ENCODE assay signal across 8 mouse cellular contexts in the genomic region with DNA sequence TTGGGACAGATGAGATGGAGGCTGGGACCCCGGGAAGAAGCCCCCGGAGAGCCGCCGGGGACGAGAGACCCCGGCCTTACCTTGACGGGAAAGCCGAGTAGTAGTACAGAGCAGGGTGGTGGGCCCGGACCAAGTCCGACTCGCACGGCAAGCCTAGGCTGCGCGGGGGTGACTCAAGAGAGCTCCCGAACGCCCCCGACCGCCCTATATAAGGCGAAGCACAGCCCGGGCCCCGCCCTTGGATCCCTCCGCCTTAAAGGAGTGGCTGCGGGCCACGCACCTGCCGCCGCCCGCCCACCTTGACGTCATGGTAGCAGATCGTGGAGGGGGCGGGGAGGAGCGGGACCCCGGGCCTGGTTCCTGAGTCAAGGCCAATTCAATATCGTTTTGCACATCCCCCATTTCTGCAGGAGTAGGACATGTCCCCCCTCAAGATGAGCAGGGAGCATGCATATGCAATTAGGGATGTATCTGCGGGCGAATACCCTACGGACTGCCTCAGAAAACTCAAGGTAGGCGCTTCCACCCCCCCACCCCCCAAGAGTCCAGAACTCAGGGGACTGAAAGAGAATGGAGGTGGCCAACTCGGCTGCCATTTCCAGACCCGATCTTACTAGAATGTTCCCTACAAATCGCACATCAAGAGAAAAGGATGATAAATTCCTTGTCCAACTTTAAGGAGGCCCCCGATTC. TPM values are rescaled to one million over a fixed set of nuclear protein-coding genes. Genes with fewer than 3 reads are reported as not detected.
A peak's percentile ranks its signal among the peaks of the same experiment; 100 is the strongest.
DNase-seq lines count a peak whose midpoint lies in the region; ATAC-seq lines count a peak whose summit lies in the region.

A gene (minus strand): TSS at position 185 of the 693 bp plus-strand sequence.

- peak; percentile 88 for ATAC-seq in hindbrain, embryonic 13.5 days (ENCODE audit: low FRiP score)

- whole genome bisulfite sequencing in hindbrain, embryonic 13.5 days, result under 1% methylated on average over 41 of the region's 41 CpGs

- H3K27ac ChIP-seq in hindbrain, embryonic 13.5 days, result peak within 1 kb of the TSS; percentile 99

- DNase-seq in NIH3T3 (ENCODE audit: low read depth), result peak; percentile 99
- peak; percentile 100 for DNase-seq in cerebellum, postnatal 10 days
- peak; percentile 97 to 99 for DNase-seq in frontal cortex, postnatal 14 days (ENCODE audit: low spot score in 2 of 2)
- peak; percentile 98 to 99 for DNase-seq in layer of hippocampus, postnatal 25 days (ENCODE audit: extremely low spot score in 1 of 2, low spot score in 1 of 2)
- peak; percentile 98 for DNase-seq in lung, postnatal 25 days (ENCODE audit: low spot score)
- peak; percentile 98 for DNase-seq in retina, embryonic 14.5 days (ENCODE audit: low spot score)
- DNase-seq in thymus, postnatal 4 days, result peak; percentile 100

- H3K9ac ChIP-seq in hindbrain, embryonic 13.5 days, result peak within 1 kb of the TSS; percentile 100

- H3K4me2 ChIP-seq in hindbrain, embryonic 13.5 days, result peak within 1 kb of the TSS; percentile 79

- no peaks in the 10 kb centered on the region for H3K9me3 ChIP-seq in hindbrain, embryonic 13.5 days

- H3K4me1 ChIP-seq in hindbrain, embryonic 13.5 days (replicated peaks), result peaks cover 55% of the 10 kb centered on the region

- peak within 1 kb of the TSS; percentile 99 for H3K4me3 ChIP-seq in hindbrain, embryonic 13.5 days

- H3K27me3 ChIP-seq in hindbrain, embryonic 13.5 days, result no peaks in the 10 kb centered on the region

- peaks cover 35% of the 10 kb centered on the region for H3K36me3 ChIP-seq in hindbrain, embryonic 13.5 days

RNA-seq across cellular contexts. Expression of the gene that starts here (rescaled TPM):
- polyA plus RNA-seq in hindbrain, embryonic 13.5 days (2015; fragmentation: Nextera tagmentation; extraction: Ambion mirVana), result 1,593 and 1,619 TPM in 2 replicates
- 1,000 to 10,000 TPM; 1,671 to 1,815 TPM for total RNA-seq in layer of hippocampus, postnatal 25 days (2021)

Comparison
In these comparisons a context has a peak if more than half of its experiments do, and no peak if none do; other contexts are left out.
1. Peak in every context shown above with its lines: DNase-seq, ATAC-seq, H3K4me3 ChIP-seq and H3K27ac ChIP-seq.